Mouse (Mus musculus): Measurements from ENCODE around the gene Gm10840.
"Not testable (repeated sequence)": the region's sequence is repeated elsewhere in the genome, so short reads cannot be mapped to it uniquely, and the experiment has no call there.

Gene Gm10840

GRCm38 (mm10) chr11:106160841-106161721 lies at the start of gene Gm10840, which contains the start of gene Limd2:
Gene Gm10840, plus strand, starts transcription at chr11:106160850.
Gene Limd2, minus strand, starts transcription at chr11:106160860.
- no peak for DNase-seq (ENCODE audit: low read depth)

- DNase-seq (ENCODE audit: low read depth) = no peak
These were observed 49.0 kb upstream of the Gm10840 start for GRCm38 (mm10) chr11:106111688-106112087.

- DNase-seq (ENCODE audit: low read depth) = no peak
These were observed 38.4 kb upstream of the Gm10840 start for GRCm38 (mm10) chr11:106122221-106122620.

GRCm38 (mm10) chr11:106122736-106123135 lies 37.9 kb upstream of the Gm10840 start:
- DNase-seq (ENCODE audit: low read depth) = no peak

GRCm38 (mm10) chr11:106124784-106125183 lies 35.9 kb upstream of the Gm10840 start:
- no peak for DNase-seq (ENCODE audit: low read depth)

GRCm38 (mm10) chr11:106125827-106126226 lies 34.8 kb upstream of the Gm10840 start:
- DNase-seq (ENCODE audit: low read depth) = no peak

GRCm38 (mm10) chr11:106126727-106127373 lies 33.8 kb upstream of the Gm10840 start:
- not testable (repeated sequence) for DNase-seq (ENCODE audit: low read depth)

GRCm38 (mm10) chr11:106129477-106129876 lies 31.2 kb upstream of the Gm10840 start:
- DNase-seq (ENCODE audit: low read depth) = peak; percentile 28

- DNase-seq (ENCODE audit: low read depth) = no peak
These were observed 28.1 kb upstream of the Gm10840 start for GRCm38 (mm10) chr11:106132516-106132915.

GRCm38 (mm10) chr11:106134580-106135528 lies 25.8 kb upstream of the Gm10840 start:
- no peak for DNase-seq (ENCODE audit: low read depth)

- no peak for DNase-seq (ENCODE audit: low read depth)
These were observed 9.4 kb upstream of the Gm10840 start for GRCm38 (mm10) chr11:106151219-106151618.

GRCm38 (mm10) chr11:106152132-106152531 lies 8.5 kb upstream of the Gm10840 start:
- DNase-seq (ENCODE audit: low read depth) = no peak

GRCm38 (mm10) chr11:106154091-106154490 lies 6.6 kb upstream of the Gm10840 start:
- no peak for DNase-seq (ENCODE audit: low read depth)

- no peak for DNase-seq (ENCODE audit: low read depth)
These were observed 5.9 kb upstream of the Gm10840 start for GRCm38 (mm10) chr11:106154770-106155169.

- no peak for DNase-seq (ENCODE audit: low read depth)
These were observed 4.9 kb upstream of the Gm10840 start for GRCm38 (mm10) chr11:106155761-106156160.

- no peak for DNase-seq (ENCODE audit: low read depth)
These were observed 4.4 kb upstream of the Gm10840 start for GRCm38 (mm10) chr11:106156257-106156656.

GRCm38 (mm10) chr11:106157154-106157553 lies 3.5 kb upstream of the Gm10840 start:
- no peak for DNase-seq (ENCODE audit: low read depth)

- DNase-seq (ENCODE audit: low read depth) = no peak
These were observed 2.3 kb upstream of the Gm10840 start for GRCm38 (mm10) chr11:106158081-106158929.

GRCm38 (mm10) chr11:106158930-106159215 lies 1.8 kb upstream of the Gm10840 start:
- DNase-seq (ENCODE audit: low read depth) = no peak

GRCm38 (mm10) chr11:106159216-106159920 lies 1.3 kb upstream of the Gm10840 start:
- no peak for DNase-seq (ENCODE audit: low read depth)
